Mouse (Mus musculus): ENCODE measurements around the gene Il2rb. TPM values are rescaled to one million over a fixed set of nuclear protein-coding genes. Genes with fewer than 3 reads are reported as not detected.

The Il2rb gene
- polyA plus RNA-seq, 1 experiment from 2014 or later = not detected

DNA sequence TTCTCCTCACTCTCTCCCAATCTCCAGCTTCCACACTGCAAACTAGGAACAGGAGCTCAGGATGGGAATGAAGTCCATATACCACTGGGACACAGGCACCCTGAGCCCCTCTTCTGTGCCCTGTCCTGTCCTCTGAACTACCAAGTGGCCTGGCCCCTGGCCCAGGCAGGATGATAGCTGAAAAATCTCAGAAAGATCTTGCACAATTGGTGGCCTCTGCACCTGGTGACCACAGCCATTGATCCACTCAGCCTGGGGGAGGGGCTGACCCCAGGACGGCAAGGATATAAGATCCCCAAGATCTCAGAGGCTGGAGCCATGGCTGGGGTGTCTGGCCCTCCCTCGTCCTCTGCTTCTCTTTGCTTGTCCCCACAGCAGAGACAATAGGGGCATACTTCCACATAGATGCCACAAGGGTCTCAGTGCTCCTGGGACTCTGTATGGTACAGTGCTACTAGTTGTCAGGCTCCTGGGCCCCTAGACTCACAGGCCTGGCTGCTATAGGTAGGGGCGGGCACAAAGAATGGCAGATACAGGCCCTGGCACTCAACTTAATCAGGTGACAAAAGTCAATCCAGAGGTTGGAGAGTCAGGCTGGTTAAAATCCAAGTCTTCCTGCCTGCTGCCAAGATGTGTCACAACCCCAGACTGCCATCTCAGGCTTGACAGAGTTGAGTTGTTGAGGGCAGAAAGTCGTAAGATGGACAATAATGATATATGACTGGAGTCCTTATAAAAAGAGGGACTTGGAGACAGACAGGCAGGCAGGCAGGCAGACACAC is 24.4 kb downstream of the Il2rb start:
- no peak overlapping the region for H3K27ac ChIP-seq (ENCODE audit: low read depth, low read length)
- ATAC-seq (replicated peaks; ENCODE audit: insufficient number of reproducible peaks, low FRiP score, low TSS enrichment) = no peak
- H3K9me3 ChIP-seq (replicated peaks; ENCODE audit: control insufficient read depth, low read length) = no peaks in the 10 kb centered on the region
- WGBS (ENCODE audit: insufficient replicate concordance) = 64% methylated on average over 4 of the region's 4 CpGs
- no peak overlapping the region for H3K4me2 ChIP-seq
- no peak overlapping the region for H3K9ac ChIP-seq (ENCODE audit: low read depth, low read length)
- no peak overlapping the region for H3K4me3 ChIP-seq (ENCODE audit: low read depth, low read length)
- no peaks in the 10 kb centered on the region for H3K36me3 ChIP-seq (ENCODE audit: control insufficient read depth, insufficient read depth, low read length)
- peaks cover 8% of the 10 kb centered on the region; the same call in 1 of the 2 replicates for H3K4me1 ChIP-seq (ENCODE audit: control insufficient read depth, insufficient read depth, low read length)
- H3K27me3 ChIP-seq (ENCODE audit: control insufficient read depth, insufficient read depth, low read length) = no peaks in the 10 kb centered on the region

DNA sequence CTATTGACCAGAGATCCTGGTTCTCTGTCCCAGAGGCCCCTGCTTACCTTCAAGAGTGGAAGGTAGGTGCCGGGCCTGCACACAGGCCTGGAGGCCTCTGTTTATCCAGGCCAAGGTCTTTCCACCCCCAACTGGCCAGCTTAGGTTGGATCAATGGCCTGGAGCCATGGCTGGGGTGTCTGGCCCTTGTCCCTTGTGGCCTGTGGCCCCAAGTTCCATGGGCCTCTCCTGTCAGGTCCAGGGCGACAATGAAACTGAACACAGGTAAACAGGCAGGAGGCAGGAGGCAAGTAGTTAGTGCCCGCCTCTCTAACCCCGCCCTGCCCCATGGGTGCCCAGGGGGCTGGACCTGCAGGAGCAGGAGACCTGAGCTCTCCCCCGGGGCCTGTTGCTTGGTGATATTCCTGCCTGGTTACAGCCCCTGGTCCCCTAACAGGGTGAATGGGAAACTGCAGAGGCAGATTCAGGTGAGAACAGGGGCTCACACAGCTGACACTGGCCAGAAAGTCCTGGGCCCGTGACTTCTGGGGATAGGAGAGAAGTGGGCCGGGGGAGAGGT is 26.6 kb downstream of the Il2rb start, which contains the start of gene Tmprss6:
TSS of gene Tmprss6 (minus strand) at position 256 of the 559 bp plus-strand sequence.
- no peak for ATAC-seq (replicated peaks; ENCODE audit: insufficient number of reproducible peaks, low FRiP score, low TSS enrichment)
- no peaks in the 10 kb centered on the region for H3K36me3 ChIP-seq (ENCODE audit: control insufficient read depth, insufficient read depth, low read length)
- H3K4me2 ChIP-seq = no peak within 1 kb of the TSS
- H3K27me3 ChIP-seq (ENCODE audit: control insufficient read depth, insufficient read depth, low read length) = no peaks in the 10 kb centered on the region
- H3K9me3 ChIP-seq (replicated peaks; ENCODE audit: control insufficient read depth, low read length) = no peaks in the 10 kb centered on the region
- no peak within 1 kb of the TSS for H3K9ac ChIP-seq (ENCODE audit: low read depth, low read length)
- H3K27ac ChIP-seq (ENCODE audit: low read depth, low read length) = no peak within 1 kb of the TSS
- peaks cover 8% of the 10 kb centered on the region; the same call in 1 of the 2 replicates for H3K4me1 ChIP-seq (ENCODE audit: control insufficient read depth, insufficient read depth, low read length)
- no peak within 1 kb of the TSS for H3K4me3 ChIP-seq (ENCODE audit: low read depth, low read length)
- WGBS (ENCODE audit: insufficient replicate concordance) = 62% methylated on average over 7 of the region's 7 CpGs

DNA sequence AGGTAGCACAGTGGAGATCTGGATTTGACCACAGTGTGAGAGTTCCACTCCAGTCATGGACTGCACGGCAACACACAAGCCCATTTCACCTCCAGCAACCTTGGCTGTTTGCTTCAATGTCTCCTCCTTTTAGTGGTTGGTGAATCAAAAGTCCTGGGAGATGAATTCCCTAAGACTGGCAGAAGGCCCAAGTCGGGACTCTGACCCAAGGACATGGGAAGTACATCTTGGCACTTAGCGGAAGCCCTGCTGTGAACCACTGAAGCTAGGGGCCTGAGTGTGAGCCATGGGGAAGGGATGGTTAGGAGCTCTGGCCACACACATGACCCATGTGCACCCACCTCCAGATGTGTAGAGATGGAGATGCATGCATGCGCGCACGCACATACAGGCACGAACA is 27.5 kb downstream of the Il2rb start:
- no peak overlapping the region for H3K9ac ChIP-seq (ENCODE audit: low read depth, low read length)
- no peak for ATAC-seq (replicated peaks; ENCODE audit: insufficient number of reproducible peaks, low FRiP score, low TSS enrichment)
- 87% methylated on average over 7 of the region's 7 CpGs for WGBS (ENCODE audit: insufficient replicate concordance)
- H3K27ac ChIP-seq (ENCODE audit: low read depth, low read length) = no peak overlapping the region
- no peak overlapping the region for H3K4me2 ChIP-seq
- H3K4me1 ChIP-seq (ENCODE audit: control insufficient read depth, insufficient read depth, low read length) = peaks cover 13% of the 10 kb centered on the region
- no peaks in the 10 kb centered on the region for H3K9me3 ChIP-seq (replicated peaks; ENCODE audit: control insufficient read depth, low read length)
- no peaks in the 10 kb centered on the region for H3K36me3 ChIP-seq (ENCODE audit: control insufficient read depth, insufficient read depth, low read length)
- H3K4me3 ChIP-seq (ENCODE audit: low read depth, low read length) = no peak overlapping the region
- no peaks in the 10 kb centered on the region for H3K27me3 ChIP-seq (ENCODE audit: control insufficient read depth, insufficient read depth, low read length)

DNA sequence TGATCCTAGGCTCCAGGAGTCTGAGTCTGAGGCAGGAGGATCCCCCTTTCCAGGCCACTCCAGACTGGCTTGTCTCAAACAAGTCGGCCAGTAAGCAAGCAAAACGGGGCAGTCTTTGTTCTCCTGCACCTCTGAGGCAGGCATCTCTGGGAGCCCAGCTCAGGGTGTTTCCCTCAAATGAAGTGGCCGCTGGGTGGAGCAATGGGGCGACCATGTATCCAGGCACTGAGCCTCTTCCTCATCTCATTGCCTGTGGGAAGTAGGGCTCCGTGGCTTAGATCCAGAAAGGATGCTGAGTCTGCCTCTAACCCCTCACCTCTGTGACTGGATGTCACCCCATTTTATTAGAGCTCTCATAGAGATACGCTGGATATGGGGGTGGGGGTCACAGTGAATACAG is 28.3 kb downstream of the Il2rb start:
- no peaks in the 10 kb centered on the region for H3K36me3 ChIP-seq (ENCODE audit: control insufficient read depth, insufficient read depth, low read length)
- H3K4me3 ChIP-seq (ENCODE audit: low read depth, low read length) = no peak overlapping the region
- no peak overlapping the region for H3K4me2 ChIP-seq
- H3K4me1 ChIP-seq (ENCODE audit: control insufficient read depth, insufficient read depth, low read length) = peaks cover 11% of the 10 kb centered on the region
- 32% methylated on average over 6 of the region's 6 CpGs for WGBS (ENCODE audit: insufficient replicate concordance)
- no peak overlapping the region for H3K27ac ChIP-seq (ENCODE audit: low read depth, low read length)
- no peak overlapping the region for H3K9ac ChIP-seq (ENCODE audit: low read depth, low read length)
- H3K9me3 ChIP-seq (replicated peaks; ENCODE audit: control insufficient read depth, low read length) = no peaks in the 10 kb centered on the region
- no peaks in the 10 kb centered on the region for H3K27me3 ChIP-seq (ENCODE audit: control insufficient read depth, insufficient read depth, low read length)
- ATAC-seq (replicated peaks; ENCODE audit: insufficient number of reproducible peaks, low FRiP score, low TSS enrichment) = no peak

DNA sequence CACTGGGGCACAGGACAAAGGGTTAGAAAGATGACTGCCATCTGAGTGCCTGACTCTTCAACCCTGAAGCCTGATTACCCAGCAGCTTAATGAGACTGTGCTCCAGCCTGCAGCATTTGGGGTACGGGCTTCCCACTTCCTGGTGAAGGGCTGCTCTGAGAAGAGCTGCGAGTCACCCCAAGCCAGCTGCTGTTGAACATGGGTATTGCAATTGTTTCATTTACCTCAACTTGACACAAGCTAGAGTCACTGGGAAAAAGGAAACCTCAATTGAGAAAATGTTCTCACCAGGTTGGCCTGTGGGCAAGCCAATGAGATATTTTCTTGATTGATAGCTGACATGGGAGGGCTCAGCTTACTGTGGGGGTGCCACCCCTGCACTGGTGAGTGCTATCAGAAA is 32.1 kb downstream of the Il2rb start:
- no peak overlapping the region for H3K27ac ChIP-seq (ENCODE audit: low read depth, low read length)
- peaks cover 5% of the 10 kb centered on the region; the same call in 1 of the 2 replicates for H3K4me1 ChIP-seq (ENCODE audit: control insufficient read depth, insufficient read depth, low read length)
- H3K4me3 ChIP-seq (ENCODE audit: low read depth, low read length) = no peak overlapping the region
- H3K4me2 ChIP-seq = no peak overlapping the region
- no peak for ATAC-seq (replicated peaks; ENCODE audit: insufficient number of reproducible peaks, low FRiP score, low TSS enrichment)
- 38% methylated on average over 2 of the region's 2 CpGs for WGBS (ENCODE audit: insufficient replicate concordance)
- no peaks in the 10 kb centered on the region for H3K36me3 ChIP-seq (ENCODE audit: control insufficient read depth, insufficient read depth, low read length)
- no peaks in the 10 kb centered on the region for H3K9me3 ChIP-seq (replicated peaks; ENCODE audit: control insufficient read depth, low read length)
- H3K9ac ChIP-seq (ENCODE audit: low read depth, low read length) = no peak overlapping the region
- H3K27me3 ChIP-seq (ENCODE audit: control insufficient read depth, insufficient read depth, low read length) = 0 out of 2 replicates have a peak, but pooled peaks cover 2% of the 10 kb centered on the region

DNA sequence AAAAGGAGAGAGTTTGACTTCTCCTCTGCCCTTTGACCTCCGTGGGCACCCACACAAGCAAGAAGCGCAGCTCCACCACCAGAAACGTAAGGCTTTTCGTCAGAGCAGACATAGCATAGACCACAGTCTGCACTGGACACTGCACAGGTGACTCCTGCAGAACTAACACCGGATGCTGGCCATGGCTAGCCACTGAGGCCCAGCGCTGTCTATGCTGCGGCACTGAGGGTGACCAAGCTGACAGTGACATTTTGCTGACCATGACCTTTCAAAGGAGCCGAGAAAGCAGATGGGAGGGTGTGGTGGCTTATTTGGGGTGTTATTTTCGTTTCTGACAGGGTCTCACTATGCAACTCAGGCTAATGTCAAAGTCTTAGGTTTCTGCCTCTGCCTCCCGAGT is 37.9 kb downstream of the Il2rb start:
- Histone ChIP-seq H3K4me1 (ENCODE audit: control insufficient read depth, insufficient read depth, low read length) (no peaks in the 10 kb centered on the region; the same call in 1 of the 2 replicates), H3K27me3 (ENCODE audit: control insufficient read depth, insufficient read depth, low read length) (peaks cover 2% of the 10 kb centered on the region; the same call in 1 of the 2 replicates), H3K4me3 (ENCODE audit: low read depth, low read length) (no peak overlapping the region), H3K36me3 (ENCODE audit: control insufficient read depth, insufficient read depth, low read length) (no peaks in the 10 kb centered on the region), H3K27ac (ENCODE audit: low read depth, low read length) (no peak overlapping the region), H3K4me2 (no peak overlapping the region), H3K9ac (ENCODE audit: low read depth, low read length) (no peak overlapping the region), H3K9me3 (replicated peaks; ENCODE audit: control insufficient read depth, low read length) (no peaks in the 10 kb centered on the region)
- no peak for ATAC-seq (replicated peaks; ENCODE audit: insufficient number of reproducible peaks, low FRiP score, low TSS enrichment)
- WGBS (ENCODE audit: insufficient replicate concordance) = 73% methylated on average over 10 of the region's 10 CpGs

DNA sequence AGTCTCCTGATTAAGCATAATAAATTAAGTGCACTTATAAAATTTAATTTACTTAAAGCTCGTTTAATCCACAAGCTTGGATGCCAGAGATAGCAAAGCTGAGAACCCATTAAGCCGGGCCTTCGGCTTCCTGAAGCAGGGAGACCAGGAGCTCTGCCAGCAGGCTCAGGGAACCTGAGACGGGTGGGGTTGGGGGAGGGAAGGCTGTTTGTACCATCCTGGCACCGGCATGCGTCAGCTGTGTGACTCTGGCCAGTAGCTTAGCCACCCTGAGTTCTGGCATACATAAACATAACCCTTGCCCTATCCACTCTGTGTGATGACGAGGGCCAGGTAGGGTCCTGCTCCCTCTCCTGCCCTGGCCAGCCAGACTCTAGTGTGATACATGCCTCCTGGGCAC is 39.0 kb downstream of the Il2rb start:
- Histone ChIP-seq H3K27me3 (ENCODE audit: control insufficient read depth, insufficient read depth, low read length) (peaks cover 2% of the 10 kb centered on the region; the same call in 1 of the 2 replicates), H3K9ac (ENCODE audit: low read depth, low read length) (no peak overlapping the region), H3K4me3 (ENCODE audit: low read depth, low read length) (no peak overlapping the region), H3K36me3 (ENCODE audit: control insufficient read depth, insufficient read depth, low read length) (no peaks in the 10 kb centered on the region), H3K27ac (ENCODE audit: low read depth, low read length) (no peak overlapping the region), H3K4me2 (no peak overlapping the region), H3K4me1 (ENCODE audit: control insufficient read depth, insufficient read depth, low read length) (peaks cover 3% of the 10 kb centered on the region; the same call in 1 of the 2 replicates), H3K9me3 (replicated peaks; ENCODE audit: control insufficient read depth, low read length) (no peaks in the 10 kb centered on the region)
- no peak for ATAC-seq (replicated peaks; ENCODE audit: insufficient number of reproducible peaks, low FRiP score, low TSS enrichment)
- 58% methylated on average over 7 of the region's 7 CpGs for WGBS (ENCODE audit: insufficient replicate concordance)

DNA sequence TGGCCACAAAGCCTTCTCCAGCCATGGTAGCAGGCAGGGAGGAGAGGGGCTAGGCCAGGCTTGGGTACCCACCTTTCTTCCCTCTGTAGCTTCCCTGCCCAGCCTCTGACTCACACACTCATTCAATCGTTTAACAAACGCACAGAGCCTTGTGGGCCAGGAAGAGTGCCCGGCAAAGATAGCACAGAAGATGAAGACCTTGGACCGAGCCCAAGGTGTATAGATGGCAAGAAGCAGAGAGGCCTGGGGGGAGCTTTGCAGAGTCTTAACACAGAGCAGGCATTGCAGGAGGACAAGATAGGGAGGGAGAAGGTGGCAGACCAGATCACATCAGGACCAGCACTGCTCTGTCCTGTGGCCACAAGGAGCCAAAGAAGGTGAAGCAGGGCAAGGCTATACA is 39.9 kb downstream of the Il2rb start:
- Histone ChIP-seq H3K4me2 (no peak overlapping the region), H3K4me1 (ENCODE audit: control insufficient read depth, insufficient read depth, low read length) (peaks cover 5% of the 10 kb centered on the region), H3K4me3 (ENCODE audit: low read depth, low read length) (no peak overlapping the region), H3K9ac (ENCODE audit: low read depth, low read length) (no peak overlapping the region), H3K27me3 (ENCODE audit: control insufficient read depth, insufficient read depth, low read length) (peaks cover under 1% of the 10 kb centered on the region; the same call in 1 of the 2 replicates), H3K9me3 (replicated peaks; ENCODE audit: control insufficient read depth, low read length) (no peaks in the 10 kb centered on the region), H3K36me3 (ENCODE audit: control insufficient read depth, insufficient read depth, low read length) (no peaks in the 10 kb centered on the region), H3K27ac (ENCODE audit: low read depth, low read length) (no peak overlapping the region)
- ATAC-seq (replicated peaks; ENCODE audit: insufficient number of reproducible peaks, low FRiP score, low TSS enrichment) = no peak
- 64% methylated on average over 4 of the region's 4 CpGs for whole genome bisulfite sequencing (ENCODE audit: insufficient replicate concordance)
